Comparison of ENCODE assay signal across 8 mouse cellular contexts in the genomic region with DNA sequence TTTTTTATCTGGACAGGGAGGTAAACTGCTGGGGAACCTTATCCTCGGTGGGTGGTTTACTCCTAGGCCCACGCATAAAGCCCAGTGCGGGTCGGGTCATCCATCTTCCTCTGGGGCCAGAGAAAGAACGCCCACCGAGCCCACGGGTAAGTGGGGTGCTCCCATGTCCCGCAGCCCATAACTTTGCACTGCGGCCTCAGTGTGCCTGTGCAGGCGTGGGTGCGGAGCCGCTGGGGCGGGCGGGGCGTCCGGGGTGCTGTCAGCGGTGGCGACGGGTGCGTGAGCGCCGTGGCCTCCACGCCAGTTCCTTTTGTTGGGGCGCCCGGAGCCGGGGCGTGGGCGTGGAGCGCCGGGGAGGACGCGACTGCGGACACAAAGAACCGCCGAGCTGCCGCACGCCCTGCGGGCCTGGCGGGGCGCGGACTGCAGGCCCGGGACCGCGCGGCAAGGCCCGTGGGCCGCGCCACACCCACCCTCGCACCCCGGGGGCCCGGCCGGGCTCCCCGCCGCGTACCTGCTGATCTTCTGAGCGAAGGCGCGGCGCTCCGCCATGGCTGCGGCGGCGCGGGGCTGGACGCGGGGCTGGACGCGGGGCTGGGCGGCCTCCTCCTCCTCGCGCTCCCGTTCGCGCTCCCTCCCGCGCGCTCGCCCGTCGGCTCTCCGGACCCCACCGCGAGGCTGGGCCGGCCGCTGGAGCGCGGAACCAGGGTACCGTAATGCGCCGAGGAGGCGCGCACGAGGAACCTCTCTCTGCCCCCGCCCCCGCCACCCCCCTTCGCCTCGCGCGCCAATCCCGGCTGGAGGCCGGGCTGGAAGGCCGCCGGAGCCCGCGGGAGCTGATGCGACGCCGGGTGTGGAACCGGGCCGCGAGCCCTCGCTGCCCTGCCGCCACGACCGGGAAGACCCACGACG. TPM values are rescaled to one million over a fixed set of nuclear protein-coding genes. Genes with fewer than 3 reads are reported as not detected.
DNase-seq lines count a peak whose midpoint lies in the region; ATAC-seq and TF ChIP-seq lines count a peak whose summit lies in the region.

Gene Dock7 (minus strand): TSS at position 705 of the 912 bp plus-strand sequence.

- TF ChIP-seq CTCF in lung, postnatal 0 days (IDR thresholded peaks at IDR 0.05): no peak

- H3K4me3 ChIP-seq in hindbrain, embryonic 12.5 days: peak within 1 kb of the TSS; percentile 98
- peak within 1 kb of the TSS; percentile 92 for H3K4me3 ChIP-seq in lung, postnatal 0 days (ENCODE audit: low read depth, low read length)

- H3K36me3 ChIP-seq in hindbrain, embryonic 12.5 days: no peaks in the 10 kb centered on the region
- no peaks in the 10 kb centered on the region for H3K36me3 ChIP-seq in lung, postnatal 0 days (ENCODE audit: insufficient read depth, low read length)

- H3K27ac ChIP-seq in hindbrain, embryonic 12.5 days: peak within 1 kb of the TSS; percentile 94
- H3K27ac ChIP-seq in lung, postnatal 0 days (ENCODE audit: low read length): peak within 1 kb of the TSS; percentile 69; the same call in 1 of the 2 replicates

- peak within 1 kb of the TSS; percentile 56 for H3K4me2 ChIP-seq in hindbrain, embryonic 12.5 days (replicated peaks)
- H3K4me2 ChIP-seq in lung, postnatal 0 days (replicated peaks; ENCODE audit: low read depth, low read length): peak within 1 kb of the TSS; percentile 89

- no peaks in the 10 kb centered on the region for H3K27me3 ChIP-seq in hindbrain, embryonic 12.5 days
- H3K27me3 ChIP-seq in lung, postnatal 0 days (replicated peaks; ENCODE audit: insufficient read depth, low read length): no peaks in the 10 kb centered on the region

- WGBS in hindbrain, embryonic 12.5 days: under 1% methylated on average over 99 of the region's 117 CpGs
- under 1% methylated on average over 88 of the region's 117 CpGs for WGBS in lung, postnatal 0 days

- H3K9me3 ChIP-seq in hindbrain, embryonic 12.5 days (replicated peaks): no peaks in the 10 kb centered on the region
- H3K9me3 ChIP-seq in lung, postnatal 0 days (ENCODE audit: low read length): no peaks in the 10 kb centered on the region

- ATAC-seq in hindbrain, embryonic 12.5 days (ENCODE audit: low FRiP score): peak; percentile 96
- ATAC-seq in lung, postnatal 0 days: peak; percentile 97

- TF ChIP-seq EP300 in lung, postnatal 0 days (IDR thresholded peaks at IDR 0.05): no peak

- H3K4me1 ChIP-seq in hindbrain, embryonic 12.5 days: peaks cover 37% of the 10 kb centered on the region
- peaks cover 15% of the 10 kb centered on the region; the same call in 1 of the 2 replicates for H3K4me1 ChIP-seq in lung, postnatal 0 days (ENCODE audit: insufficient read depth, low read depth, low read length)

- DNase-seq in ZHBTc4 (ENCODE audit: low read depth, low spot score): peak; percentile 94
- DNase-seq in cerebellum, postnatal 36 days: peak; percentile 82 to 84
- peak; percentile 55 to 58 for DNase-seq in frontal cortex, postnatal 25 days (ENCODE audit: low spot score in 2 of 2)
- DNase-seq in layer of hippocampus, postnatal 10 days (ENCODE audit: low spot score in 2 of 2): peak; percentile 86 to 88
- peak; percentile 88 for DNase-seq in lung, postnatal 0 days (ENCODE audit: low spot score)
- DNase-seq in retina, adult 2 months (ENCODE audit: low read depth, low spot score): peak; percentile 76
- DNase-seq in thymus, postnatal 4 days: peak; percentile 62

- peak within 1 kb of the TSS; percentile 99 for H3K9ac ChIP-seq in hindbrain, embryonic 12.5 days
- H3K9ac ChIP-seq in lung, postnatal 0 days (replicated peaks; ENCODE audit: low read depth): peak within 1 kb of the TSS; percentile 84

RNA-seq across cellular contexts. Expression of gene Dock7, which starts in this region (rescaled TPM):
- polyA plus RNA-seq in hindbrain, embryonic 12.5 days (2016; fragmentation: Nextera tagmentation; extraction: Ambion mirVana): 120 and 130 TPM in 2 replicates
- total RNA-seq in layer of hippocampus, postnatal 10 days (2021): 10 to 100 TPM; 50.1 to 53.4 TPM
- polyA plus RNA-seq in lung, postnatal 0 days (2015; fragmentation: Nextera tagmentation; extraction: Ambion mirVana): 20.1 and 23.0 TPM in 2 replicates

Comparison
In these comparisons a context has a peak if more than half of its experiments do, and no peak if none do; other contexts are left out.
1. Peak in every context shown above with its lines: DNase-seq, ATAC-seq, H3K4me3 ChIP-seq and H3K27ac ChIP-seq.